Mouse (Mus musculus): ENCODE data around the gene Kri1. TPM values are rescaled to one million over a fixed set of nuclear protein-coding genes. Genes with fewer than 3 reads are reported as not detected.
A peak's percentile ranks its signal among the peaks of the same experiment; 100 is the strongest.
"Not testable (repeated sequence)": the region's sequence is repeated elsewhere in the genome, so short reads cannot be mapped to it uniquely, and the experiment has no call there.

Gene Kri1
- total RNA-seq, 2 experiments from 2014 or later = 45.1 to 46.6 TPM

GRCm38 (mm10) chr9:21224576-21225414, 63.0 kb downstream of the Kri1 start:
- Histone ChIP-seq H3K4me3 (peak overlapping the region; percentile 36), H3K27ac (no peak overlapping the region)
- peak; percentile 34 for TF ChIP-seq CTCF (conservative IDR thresholded peaks at IDR 0.05)
- no peak for DNase-seq (ENCODE audit: low spot score in 2 of 2)

- no peak for DNase-seq (ENCODE audit: low spot score in 2 of 2)
- Histone ChIP-seq H3K4me3 (no peak overlapping the region), H3K27ac (no peak overlapping the region)
- no peak for TF ChIP-seq CTCF (conservative IDR thresholded peaks at IDR 0.05)
These were observed 63.9 kb downstream of the Kri1 start for GRCm38 (mm10) chr9:21223906-21224305.

DNA sequence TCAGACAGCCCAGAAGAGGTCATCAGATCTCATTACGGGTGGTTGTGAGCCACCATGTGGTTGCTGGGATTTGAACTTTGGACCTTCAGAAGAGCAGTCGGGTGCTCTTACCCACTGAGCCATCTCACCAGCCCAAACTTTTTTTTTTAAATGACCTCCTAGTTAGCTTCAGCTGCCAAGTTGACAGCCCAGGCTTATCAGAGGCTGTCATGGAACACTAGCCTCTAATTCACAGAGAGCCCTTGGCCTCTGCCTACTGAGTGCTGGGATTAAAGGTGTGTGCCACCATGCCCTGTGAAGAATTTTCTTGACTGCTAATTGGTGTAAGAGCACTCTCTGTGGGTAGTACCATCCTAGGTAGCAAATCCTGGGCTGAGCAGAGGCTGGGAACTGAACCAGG, 64.3 kb downstream of the Kri1 start:
- not testable (repeated sequence) for H3K27ac ChIP-seq; H3K4me3 ChIP-seq; DNase-seq (ENCODE audit: low spot score in 2 of 2)

Other genes starting within 250 kb of the Kri1 start
- under 1 TPM in 1 of 2 experiments, not detected in 1; 0.71 TPM for gene Zglp1, start 220.9 kb downstream of the Kri1 start, total RNA-seq (2021)
- 1 to 10 TPM in 1 of 2 experiments, under 1 TPM in 1; 0.74 to 2.7 TPM for gene Gm49373, start 214.9 kb downstream of the Kri1 start, total RNA-seq (2021)
- 10 to 100 TPM; 61.1 to 62.0 TPM for gene Fdx1l, start 214.4 kb downstream of the Kri1 start, total RNA-seq (2021)
- 1 to 10 TPM; 2.9 to 3.8 TPM for gene Gm38431, start 196.0 kb downstream of the Kri1 start, total RNA-seq (2021)
- gene Raver1, start 196.0 kb downstream of the Kri1 start, total RNA-seq (2021) = 10 to 100 TPM; 34.5 to 36.5 TPM
- gene Tyk2, start 156.7 kb downstream of the Kri1 start, total RNA-seq (2021) = 10 to 100 TPM; 16.8 to 21.5 TPM
- 100 to 1,000 TPM; 144 to 150 TPM for gene Cdc37, start 138.0 kb downstream of the Kri1 start, total RNA-seq (2021)
- gene Pde4a, start 122.3 kb downstream of the Kri1 start, total RNA-seq (2021) = 10 to 100 TPM; 86.6 to 89.3 TPM
- gene Keap1, start 48.6 kb downstream of the Kri1 start, total RNA-seq (2021) = 10 to 100 TPM; 56.7 to 60.6 TPM
- gene S1pr5, start 39.5 kb downstream of the Kri1 start, total RNA-seq (2021) = 10 to 100 TPM; 10.6 to 10.9 TPM
- gene Atg4d, start 22.7 kb downstream of the Kri1 start, total RNA-seq (2021) = 10 to 100 TPM; 39.8 to 40.2 TPM
- 10 to 100 TPM; 53.7 to 54.4 TPM for gene Cdkn2d, start 3.4 kb upstream of the Kri1 start, total RNA-seq (2021)
- under 1 TPM; 0.41 to 0.76 TPM for gene Ap1m2, start 24.4 kb upstream of the Kri1 start, total RNA-seq (2021)
- gene Slc44a2, start 32.7 kb upstream of the Kri1 start, total RNA-seq (2021) = 10 to 100 TPM; 50.7 to 52.6 TPM
- 100 to 1,000 TPM; 106 to 108 TPM for gene Ilf3, start 79.9 kb upstream of the Kri1 start, total RNA-seq (2021)
- gene Qtrt1, start 123.9 kb upstream of the Kri1 start, total RNA-seq (2021) = 10 to 100 TPM; 31.2 to 46.2 TPM
- gene Dnm2, start 136.9 kb upstream of the Kri1 start, total RNA-seq (2021) = 10 to 100 TPM; 58.0 to 69.6 TPM
- gene Tmed1, start 222.3 kb upstream of the Kri1 start, total RNA-seq (2021) = 10 to 100 TPM; 13.5 to 15.5 TPM
- under 1 TPM; 0.27 to 0.44 TPM for gene AB124611, start 238.2 kb upstream of the Kri1 start, total RNA-seq (2021)

Measured in layer of hippocampus, adult 2 months (tissue).